Mouse (Mus musculus): ENCODE measurements around the gene Ppp1r27. TPM values are rescaled to one million over a fixed set of nuclear protein-coding genes. Genes with fewer than 3 reads are reported as not detected.

Ppp1r27 gene
- polyA plus RNA-seq, 1 experiment: not detected

DNA sequence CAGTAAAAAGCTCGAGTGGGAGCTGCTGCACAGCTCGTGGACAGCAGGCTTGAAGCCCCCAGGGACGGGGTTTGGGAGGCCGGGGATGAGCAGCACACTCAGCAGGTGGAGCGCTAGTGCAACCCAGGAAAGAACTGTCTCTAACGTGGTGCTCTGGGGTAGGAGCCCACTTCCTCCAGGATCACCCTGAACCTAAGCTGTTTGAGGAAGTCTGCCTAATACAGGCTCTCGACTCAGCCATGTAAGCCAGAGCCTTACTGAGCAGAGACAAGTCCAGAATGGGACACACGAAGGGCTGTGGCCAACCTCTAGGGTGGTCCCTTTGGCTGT lies 12.0 kb downstream of the Ppp1r27 start:
- DNase-seq (ENCODE audit: low read depth): no peak
- no peak for TF ChIP-seq POLR2A (IDR thresholded peaks at IDR 0.05; ENCODE audit: borderline replicate concordance, extremely low read depth, insufficient read depth, insufficient read length, poor library complexity, severe bottlenecking)
- TF ChIP-seq CTCF (IDR thresholded peaks at IDR 0.05; ENCODE audit: borderline replicate concordance, extremely low read depth, insufficient read depth, insufficient read length): no peak

GRCm38 (mm10) chr11:120538485-120538884 lies 12.4 kb downstream of the Ppp1r27 start:
- no peak for TF ChIP-seq CTCF (IDR thresholded peaks at IDR 0.05; ENCODE audit: borderline replicate concordance, extremely low read depth, insufficient read depth, insufficient read length)
- no peak for TF ChIP-seq POLR2A (IDR thresholded peaks at IDR 0.05; ENCODE audit: borderline replicate concordance, extremely low read depth, insufficient read depth, insufficient read length, poor library complexity, severe bottlenecking)
- DNase-seq (ENCODE audit: low read depth): peak; percentile 26

GRCm38 (mm10) chr11:120535804-120536203 lies 15.1 kb downstream of the Ppp1r27 start:
- DNase-seq (ENCODE audit: low read depth): no peak
- no peak for TF ChIP-seq CTCF (IDR thresholded peaks at IDR 0.05; ENCODE audit: borderline replicate concordance, extremely low read depth, insufficient read depth, insufficient read length)
- no peak for TF ChIP-seq POLR2A (IDR thresholded peaks at IDR 0.05; ENCODE audit: borderline replicate concordance, extremely low read depth, insufficient read depth, insufficient read length, poor library complexity, severe bottlenecking)

- no peak for TF ChIP-seq POLR2A (IDR thresholded peaks at IDR 0.05; ENCODE audit: borderline replicate concordance, extremely low read depth, insufficient read depth, insufficient read length, poor library complexity, severe bottlenecking)
- no peak for TF ChIP-seq CTCF (IDR thresholded peaks at IDR 0.05; ENCODE audit: borderline replicate concordance, extremely low read depth, insufficient read depth, insufficient read length)
- no peak for DNase-seq (ENCODE audit: low read depth)
Measured at GRCm38 (mm10) chr11:120535145-120535544, 15.8 kb downstream of the Ppp1r27 start.

DNA sequence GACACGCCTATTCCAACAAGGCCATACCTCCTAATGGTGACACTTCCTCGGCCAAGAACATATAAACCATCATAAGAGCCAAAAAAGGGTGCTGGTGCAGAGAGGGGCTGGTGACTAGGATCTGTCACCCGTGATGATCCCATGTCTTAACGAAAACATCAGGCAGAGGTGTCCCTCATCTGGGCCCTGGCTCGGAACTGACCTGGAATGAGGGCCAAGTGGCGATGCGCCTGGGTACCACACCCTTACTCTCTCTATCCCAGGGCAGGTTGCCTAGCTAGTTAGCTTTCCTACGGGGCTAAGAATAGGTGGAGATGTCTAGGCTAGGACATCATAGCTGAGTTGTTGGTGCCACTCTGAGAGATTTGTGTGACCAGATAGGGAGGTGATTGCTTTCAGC lies 16.8 kb downstream of the Ppp1r27 start:
- DNase-seq (ENCODE audit: low read depth): no peak
- no peak for TF ChIP-seq POLR2A (IDR thresholded peaks at IDR 0.05; ENCODE audit: borderline replicate concordance, extremely low read depth, insufficient read depth, insufficient read length, poor library complexity, severe bottlenecking)
- TF ChIP-seq CTCF (IDR thresholded peaks at IDR 0.05; ENCODE audit: borderline replicate concordance, extremely low read depth, insufficient read depth, insufficient read length): no peak

- DNase-seq (ENCODE audit: low read depth): no peak
- TF ChIP-seq CTCF (IDR thresholded peaks at IDR 0.05; ENCODE audit: borderline replicate concordance, extremely low read depth, insufficient read depth, insufficient read length): no peak
- no peak for TF ChIP-seq POLR2A (IDR thresholded peaks at IDR 0.05; ENCODE audit: borderline replicate concordance, extremely low read depth, insufficient read depth, insufficient read length, poor library complexity, severe bottlenecking)
Measured at GRCm38 (mm10) chr11:120531646-120532045, 19.3 kb downstream of the Ppp1r27 start.

- DNase-seq (ENCODE audit: low read depth): peak; percentile 15
- TF ChIP-seq CTCF (IDR thresholded peaks at IDR 0.05; ENCODE audit: borderline replicate concordance, extremely low read depth, insufficient read depth, insufficient read length): no peak
- no peak for TF ChIP-seq POLR2A (IDR thresholded peaks at IDR 0.05; ENCODE audit: borderline replicate concordance, extremely low read depth, insufficient read depth, insufficient read length, poor library complexity, severe bottlenecking)
Measured at GRCm38 (mm10) chr11:120530085-120530964, 20.6 kb downstream of the Ppp1r27 start, which contains the start of gene Gcgr. TSS of gene Gcgr (plus strand) at chr11:120530699.

- TF ChIP-seq CTCF (IDR thresholded peaks at IDR 0.05; ENCODE audit: borderline replicate concordance, extremely low read depth, insufficient read depth, insufficient read length) (no peak), POLR2A (IDR thresholded peaks at IDR 0.05; ENCODE audit: borderline replicate concordance, extremely low read depth, insufficient read depth, insufficient read length, poor library complexity, severe bottlenecking) (no peak)
- no peak for DNase-seq (ENCODE audit: low read depth)
Measured at GRCm38 (mm10) chr11:120528903-120529302, 22.0 kb downstream of the Ppp1r27 start.

DNA sequence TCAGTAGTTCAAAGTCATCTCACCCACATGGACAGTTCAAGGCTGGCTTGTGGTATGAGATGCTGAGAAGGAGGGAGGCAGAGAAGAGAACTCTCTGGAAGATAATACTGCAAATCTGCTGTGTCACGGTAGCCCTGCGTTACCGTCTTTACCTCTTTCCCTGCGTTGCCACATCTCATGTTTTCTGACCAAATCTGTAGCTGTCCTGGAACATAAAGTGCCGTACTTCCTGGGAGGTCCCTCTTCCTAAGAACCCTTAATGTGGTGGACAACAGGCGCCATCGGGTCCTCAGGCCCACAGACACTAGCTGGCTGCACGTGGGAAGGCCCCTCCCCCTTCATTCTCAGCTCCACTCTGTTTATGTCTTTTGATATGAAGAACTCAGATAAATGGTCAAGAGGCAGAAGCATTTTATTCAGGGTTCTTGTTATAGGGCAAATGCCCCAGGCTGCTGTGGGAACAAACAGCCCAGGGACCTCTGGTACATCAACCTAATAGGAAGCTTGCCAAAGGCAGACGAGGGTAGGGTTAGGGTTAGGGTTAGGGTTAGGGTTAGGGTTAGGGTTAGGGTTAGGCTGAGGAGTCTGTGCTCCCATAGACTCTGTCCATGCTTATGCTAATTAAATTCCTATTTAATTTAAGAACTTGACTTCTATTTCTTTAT lies 23.1 kb downstream of the Ppp1r27 start:
- TF ChIP-seq CTCF (IDR thresholded peaks at IDR 0.05; ENCODE audit: borderline replicate concordance, extremely low read depth, insufficient read depth, insufficient read length): no peak
- TF ChIP-seq POLR2A (IDR thresholded peaks at IDR 0.05; ENCODE audit: borderline replicate concordance, extremely low read depth, insufficient read depth, insufficient read length, poor library complexity, severe bottlenecking): no peak
- no peak for DNase-seq (ENCODE audit: low read depth)

DNA sequence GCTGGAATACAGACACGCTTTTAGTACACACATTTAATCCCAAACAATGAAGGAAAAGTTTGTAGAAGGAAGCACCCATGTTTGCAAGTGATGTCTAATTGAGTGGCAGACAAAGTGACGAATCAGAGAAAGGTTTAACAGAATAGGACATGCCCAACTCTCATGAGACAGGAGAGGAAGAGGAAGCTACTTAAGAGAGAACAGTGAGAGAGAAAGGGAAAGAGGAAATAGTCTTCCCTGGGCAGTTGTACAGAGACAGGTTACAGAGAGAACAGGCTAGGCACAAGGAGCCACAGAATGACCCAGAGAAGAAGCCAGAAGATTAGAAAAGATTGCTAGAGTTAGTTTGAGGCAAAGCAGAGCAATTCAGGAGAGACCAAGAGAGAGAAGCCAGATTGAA lies 25.0 kb downstream of the Ppp1r27 start:
- no peak for TF ChIP-seq POLR2A (IDR thresholded peaks at IDR 0.05; ENCODE audit: borderline replicate concordance, extremely low read depth, insufficient read depth, insufficient read length, poor library complexity, severe bottlenecking)
- no peak for DNase-seq (ENCODE audit: low read depth)

GRCm38 (mm10) chr11:120522581-120522980 lies 28.4 kb downstream of the Ppp1r27 start:
- no peak for TF ChIP-seq CTCF (IDR thresholded peaks at IDR 0.05; ENCODE audit: borderline replicate concordance, extremely low read depth, insufficient read depth, insufficient read length)
- no peak for TF ChIP-seq POLR2A (IDR thresholded peaks at IDR 0.05; ENCODE audit: borderline replicate concordance, extremely low read depth, insufficient read depth, insufficient read length, poor library complexity, severe bottlenecking)
- DNase-seq (ENCODE audit: low read depth): no peak

All from brain, embryonic 14.5 days (tissue).